ENCODE assay signal across 23 mouse cellular contexts in genomic region chr9:117558562-117558961, GRCm38 (mm10).
A peak's percentile ranks its signal among the peaks of the same experiment; 100 is the strongest.
DNase-seq lines count a peak whose midpoint lies in the region; ATAC-seq lines count a peak whose summit lies in the region.
"Had no signal": no experiment of that assay in that cellular context is flagged by ENCODE, and none has a peak within 500 bp of the region (broad histone marks: within the 10 kb centered on the region; RNA-seq: fewer than 3 reads in every experiment).

No protein-coding gene starts in this region.

- H3K27me3 ChIP-seq in kidney, embryonic 14.5 days (ENCODE audit: control insufficient read depth, insufficient read depth, low read length): no peaks in the 10 kb centered on the region
- H3K27me3 ChIP-seq in kidney, embryonic 16.5 days (ENCODE audit: insufficient read depth, low read length): no peaks in the 10 kb centered on the region
- no peaks in the 10 kb centered on the region for H3K27me3 ChIP-seq in limb, embryonic 10.5 days (ENCODE audit: low read depth, poor library complexity, severe bottlenecking)
- H3K27me3 ChIP-seq: CH12.LX; embryonic facial prominence, embryonic 12.5 days; forebrain, embryonic 13.5 days; forebrain, embryonic 15.5 days had no signal

- 60% methylated on average over 5 of the region's 5 CpGs for WGBS in kidney, embryonic 14.5 days
- 52% methylated on average over 5 of the region's 5 CpGs for WGBS in kidney, embryonic 16.5 days
- 85% methylated on average over 5 of the region's 5 CpGs for WGBS in limb, embryonic 10.5 days

- H3K27ac ChIP-seq in kidney, embryonic 14.5 days (ENCODE audit: low read depth, low read length): no peak overlapping the region
- H3K27ac ChIP-seq in kidney, embryonic 16.5 days (ENCODE audit: low read length): no peak overlapping the region
- H3K27ac ChIP-seq in limb, embryonic 10.5 days: 0 out of 2 replicates have a peak overlapping the region, but pooled peaks have one; percentile 46
- H3K27ac ChIP-seq: embryonic facial prominence, embryonic 10.5 days; embryonic facial prominence, embryonic 12.5 days; forebrain, embryonic 13.5 days; forebrain, embryonic 15.5 days had no signal

- no peaks in the 10 kb centered on the region for H3K9me3 ChIP-seq in kidney, embryonic 14.5 days (ENCODE audit: control insufficient read depth, low read length)
- no peaks in the 10 kb centered on the region for H3K9me3 ChIP-seq in kidney, embryonic 16.5 days (ENCODE audit: low read length)
- no peaks in the 10 kb centered on the region for H3K9me3 ChIP-seq in limb, embryonic 10.5 days (replicated peaks)
- H3K9me3 ChIP-seq: embryonic facial prominence, embryonic 10.5 days; embryonic facial prominence, embryonic 12.5 days; forebrain, embryonic 13.5 days; forebrain, embryonic 15.5 days had no signal

- DNase-seq in kidney, postnatal 14 days: no peak
- no peak for DNase-seq in kidney, adult 8-10 months
- no peak for DNase-seq in limb, embryonic 10.5 days (ENCODE audit: low spot score)
- DNase-seq: adrenal gland, adult 8-10 months; adrenal gland, postnatal 14 days; adrenal gland, postnatal 36 days; B cell, adult 2 months; cerebellum, adult 11-12 months; cerebellum, adult 2 months; cerebellum, adult 9-10 months; cerebellum, postnatal 10 days; cerebellum, postnatal 25 days had no signal

- no peaks in the 10 kb centered on the region for H3K4me1 ChIP-seq in kidney, embryonic 14.5 days (ENCODE audit: control insufficient read depth, insufficient read depth, low read length)
- H3K4me1 ChIP-seq in kidney, embryonic 16.5 days (ENCODE audit: insufficient read depth, low read length): 0 out of 2 replicates have a peak, but pooled peaks cover 4% of the 10 kb centered on the region
- peaks cover 16% of the 10 kb centered on the region for H3K4me1 ChIP-seq in limb, embryonic 10.5 days
- H3K4me1 ChIP-seq: forebrain, embryonic 13.5 days; forebrain, embryonic 15.5 days had no signal

- H3K36me3 ChIP-seq in kidney, embryonic 14.5 days (ENCODE audit: control insufficient read depth, insufficient read depth, low read length): no peaks in the 10 kb centered on the region
- H3K36me3 ChIP-seq in kidney, embryonic 16.5 days (ENCODE audit: insufficient read depth, low read length): no peaks in the 10 kb centered on the region
- no peaks in the 10 kb centered on the region for H3K36me3 ChIP-seq in limb, embryonic 10.5 days
- H3K36me3 ChIP-seq: embryonic facial prominence, embryonic 10.5 days; embryonic facial prominence, embryonic 12.5 days; forebrain, embryonic 15.5 days; G1E had no signal

- no peak overlapping the region for H3K9ac ChIP-seq in kidney, embryonic 14.5 days (ENCODE audit: low read depth, low read length)
- no peak overlapping the region for H3K9ac ChIP-seq in kidney, embryonic 16.5 days (replicated peaks; ENCODE audit: low read length)
- H3K9ac ChIP-seq: embryonic facial prominence, embryonic 12.5 days; forebrain, embryonic 13.5 days; forebrain, embryonic 15.5 days had no signal

- H3K4me3 ChIP-seq in kidney, embryonic 14.5 days (ENCODE audit: low read length): no peak overlapping the region
- no peak overlapping the region for H3K4me3 ChIP-seq in kidney, embryonic 16.5 days (ENCODE audit: low read length)
- no peak overlapping the region for H3K4me3 ChIP-seq in limb, embryonic 10.5 days
- H3K4me3 ChIP-seq: embryonic facial prominence, embryonic 10.5 days; embryonic facial prominence, embryonic 12.5 days; forebrain, embryonic 13.5 days; forebrain, embryonic 15.5 days had no signal

- ATAC-seq in kidney, embryonic 14.5 days (ENCODE audit: low FRiP score, low TSS enrichment): peak; percentile 39; the same call in 1 of the 2 replicates
- peak; percentile 76; the same call in 1 of the 2 replicates for ATAC-seq in kidney, embryonic 16.5 days (ENCODE audit: low FRiP score, low TSS enrichment)
- ATAC-seq: activated CD4-positive, CD25-positive, alpha-beta regulatory T cell, adult 4 months; CD4-positive, CD25-positive, alpha-beta regulatory T cell, adult 4 months; forebrain, embryonic 13.5 days; forebrain, embryonic 15.5 days; Patski had no signal

- H3K4me2 ChIP-seq in kidney, embryonic 14.5 days (replicated peaks; ENCODE audit: low read depth, low read length): no peak overlapping the region
- no peak overlapping the region for H3K4me2 ChIP-seq in kidney, embryonic 16.5 days (replicated peaks; ENCODE audit: low read depth, low read length)
- H3K4me2 ChIP-seq: embryonic facial prominence, embryonic 12.5 days; forebrain, embryonic 13.5 days; forebrain, embryonic 15.5 days had no signal
